Mouse (Mus musculus): ENCODE data around the gene Tprkb. TPM values are rescaled to one million over a fixed set of nuclear protein-coding genes. Genes with fewer than 3 reads are reported as not detected.
"Not testable (repeated sequence)": the region's sequence is repeated elsewhere in the genome, so short reads cannot be mapped to it uniquely, and the experiment has no call there.

Tprkb gene
- 37.6 TPM for polyA plus RNA-seq (2021)

DNA sequence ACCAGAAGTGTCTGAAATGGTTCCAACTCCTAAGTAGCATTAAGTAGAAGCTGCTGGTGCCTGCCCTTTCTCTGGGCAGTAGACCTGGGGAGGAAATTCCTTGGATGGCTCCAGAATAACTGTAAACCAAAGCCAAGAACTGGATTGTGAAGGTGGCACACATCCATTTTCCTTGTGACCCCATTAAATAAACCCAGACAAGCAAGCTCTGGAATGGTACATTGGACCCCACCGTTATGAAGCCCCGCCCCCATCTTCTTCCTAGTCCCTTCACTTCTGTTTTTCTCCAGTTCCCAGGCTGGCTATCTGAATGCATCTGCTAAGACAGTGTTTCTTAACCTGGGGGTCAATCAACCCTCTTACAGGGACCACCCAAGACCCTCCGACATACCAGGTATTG lies at the start of gene Tprkb:
Gene Tprkb (plus strand): TSS at position 279 of the 400 bp plus-strand sequence.
- no peak for DNase-seq (ENCODE audit: low read depth, low spot score)
- TF ChIP-seq CTCF (IDR thresholded peaks at IDR 0.05) = no peak
- ChIA-PET POLR2A (no interaction called here), CTCF (no interaction called here)
- in situ Hi-C loops (cut with MboI; ENCODE audit: low pct_unique_long_range_greater_than_20kb) = no loop called here
- H3K27me3 ChIP-seq = no peaks in the 10 kb centered on the region
- no peak for ATAC-seq

DNA sequence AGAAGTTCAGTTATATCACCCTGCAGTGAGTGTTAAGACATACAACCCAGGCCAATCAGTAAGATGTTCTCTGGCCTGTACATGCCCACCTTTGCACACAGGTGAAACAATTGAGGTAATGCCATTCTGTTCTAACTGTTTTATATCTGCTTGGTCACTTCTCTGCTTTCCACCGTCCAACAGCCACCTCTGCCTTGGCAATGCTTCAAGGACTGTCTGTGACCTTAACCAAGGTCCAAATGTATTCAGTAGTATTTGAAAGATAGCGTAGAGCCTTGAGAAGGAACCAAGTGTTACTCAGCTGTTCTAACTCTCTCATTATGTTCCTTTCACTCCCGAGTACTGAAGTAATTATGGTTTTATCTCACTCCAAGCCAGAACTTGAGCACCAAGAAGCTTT lies 49.1 kb upstream of the Tprkb start:
- no peak for DNase-seq (ENCODE audit: low read depth, low spot score)
- POLR2A ChIA-PET = no interaction called here
- CTCF ChIA-PET = no interaction called here
- peaks cover 13% of the 10 kb centered on the region for H3K27me3 ChIP-seq
- ATAC-seq = no peak
- in situ Hi-C loops (cut with MboI; ENCODE audit: low pct_unique_long_range_greater_than_20kb) = no loop called here
- no peak for TF ChIP-seq CTCF (IDR thresholded peaks at IDR 0.05)

GRCm38 (mm10) chr6:85863136-85863535 lies 48.5 kb upstream of the Tprkb start:
- ChIA-PET POLR2A (no interaction called here), CTCF (no interaction called here)
- in situ Hi-C loops (cut with MboI; ENCODE audit: low pct_unique_long_range_greater_than_20kb) = no loop called here
- ATAC-seq (no peak), DNase-seq (ENCODE audit: low read depth, low spot score) (no peak)
- H3K27me3 ChIP-seq = peaks cover 18% of the 10 kb centered on the region
- no peak for TF ChIP-seq CTCF (IDR thresholded peaks at IDR 0.05)

DNA sequence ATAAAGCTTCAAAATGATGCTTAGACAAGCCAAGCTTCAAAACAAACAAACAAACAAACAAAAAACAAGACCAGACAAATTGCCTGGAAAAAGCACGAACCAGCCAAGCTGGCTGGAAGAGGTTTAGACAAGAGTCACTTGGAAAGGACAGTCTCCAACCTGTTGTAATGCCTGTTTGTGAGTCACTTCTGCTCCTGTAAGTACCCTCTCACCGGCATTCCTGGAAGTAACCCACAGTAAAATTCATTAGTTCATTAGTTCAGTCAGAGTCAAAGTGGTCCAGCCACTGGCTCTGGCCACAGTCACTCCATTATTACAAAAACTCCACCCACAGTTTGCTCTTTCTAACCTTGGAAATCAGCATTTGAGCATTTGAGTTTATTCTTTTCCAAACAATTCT lies 47.8 kb upstream of the Tprkb start:
- no peak for DNase-seq (ENCODE audit: low read depth, low spot score)
- no peak for TF ChIP-seq CTCF (IDR thresholded peaks at IDR 0.05)
- ChIA-PET POLR2A (no interaction called here), CTCF (no interaction called here)
- H3K27me3 ChIP-seq = peaks cover 19% of the 10 kb centered on the region
- in situ Hi-C loops (cut with MboI; ENCODE audit: low pct_unique_long_range_greater_than_20kb) = no loop called here
- ATAC-seq = no peak

GRCm38 (mm10) chr6:85864900-85865639 lies 46.6 kb upstream of the Tprkb start:
- POLR2A ChIA-PET; in situ Hi-C loops (cut with MboI; ENCODE audit: low pct_unique_long_range_greater_than_20kb); ATAC-seq; DNase-seq (ENCODE audit: low read depth, low spot score); CTCF ChIA-PET: not testable (repeated sequence)
- H3K27me3 ChIP-seq = peaks cover 19% of the 10 kb centered on the region

- DNase-seq (ENCODE audit: low read depth, low spot score); ATAC-seq; in situ Hi-C loops (cut with MboI; ENCODE audit: low pct_unique_long_range_greater_than_20kb); CTCF ChIA-PET; POLR2A ChIA-PET: not testable (repeated sequence)
- peaks cover 19% of the 10 kb centered on the region for H3K27me3 ChIP-seq
Measured at GRCm38 (mm10) chr6:85866166-85866565, 45.5 kb upstream of the Tprkb start.

DNA sequence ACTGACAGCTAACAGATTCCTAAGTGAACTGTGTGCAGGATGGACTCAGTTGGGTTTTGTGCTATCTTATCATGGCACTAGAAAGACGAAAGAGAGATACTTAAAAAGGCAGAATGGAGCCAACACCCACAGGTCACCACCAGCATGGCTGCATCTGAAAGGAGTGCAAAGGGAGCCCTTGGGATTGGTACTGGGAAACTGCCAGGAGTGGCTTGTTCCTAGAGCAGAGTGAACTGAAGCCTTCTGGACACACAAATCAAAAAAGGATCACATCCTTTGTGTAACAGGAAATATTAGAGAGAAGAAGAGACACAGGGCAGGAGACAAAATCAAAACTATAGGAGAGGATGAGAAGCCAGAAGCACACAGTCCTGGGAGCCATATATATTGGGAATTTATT lies 44.7 kb upstream of the Tprkb start:
- ATAC-seq; CTCF ChIA-PET; DNase-seq (ENCODE audit: low read depth, low spot score); in situ Hi-C loops (cut with MboI; ENCODE audit: low pct_unique_long_range_greater_than_20kb); POLR2A ChIA-PET: not testable (repeated sequence)
- peaks cover 19% of the 10 kb centered on the region for H3K27me3 ChIP-seq

DNA sequence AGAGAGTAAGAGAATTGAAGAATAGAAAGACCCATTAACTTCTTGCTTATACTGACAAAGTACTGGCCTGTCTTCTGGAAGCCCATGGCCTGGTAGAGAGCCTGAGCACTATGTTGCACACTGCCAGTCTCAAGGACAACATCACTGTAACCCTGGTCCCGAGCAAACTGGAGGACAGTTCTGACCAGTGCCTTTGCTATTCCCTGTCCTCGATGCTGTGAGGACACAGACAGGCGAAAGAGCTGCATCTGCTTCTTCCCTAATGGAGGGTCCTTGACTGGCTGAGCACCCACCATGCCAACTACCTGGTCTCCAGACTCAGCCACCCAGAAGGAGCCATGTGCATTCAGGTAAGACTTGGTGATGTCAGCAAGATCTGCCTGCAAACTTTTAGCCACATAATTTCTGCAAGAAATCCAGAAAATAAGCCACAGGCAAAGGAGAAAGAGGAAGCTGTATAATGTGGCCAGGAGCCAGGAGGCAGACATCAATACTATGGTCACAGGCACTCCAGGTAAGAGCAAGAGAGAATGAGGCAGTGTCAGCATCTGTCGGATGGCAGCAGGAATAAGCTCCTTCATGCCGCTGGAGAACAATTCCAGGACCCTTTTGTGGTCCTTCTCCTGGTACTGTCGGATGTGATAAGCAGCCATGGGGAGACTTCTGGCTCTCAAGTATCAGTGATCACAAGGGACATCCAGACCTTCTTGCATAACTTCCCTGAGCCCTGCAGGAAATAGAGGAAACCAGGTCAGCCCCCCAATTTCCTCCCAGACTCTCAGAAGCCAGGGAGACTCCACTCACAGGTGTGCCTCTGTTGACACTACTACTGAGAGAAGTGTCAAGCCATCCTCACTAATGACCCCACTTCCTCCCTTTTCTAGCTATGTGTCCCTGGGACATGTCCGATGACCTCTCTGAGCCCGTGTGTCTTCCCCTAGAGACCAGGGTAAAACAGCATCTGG lies 43.7 kb upstream of the Tprkb start:
- H3K27me3 ChIP-seq = peaks cover 15% of the 10 kb centered on the region
- ChIA-PET POLR2A (no interaction called here), CTCF (no interaction called here)
- TF ChIP-seq CTCF (IDR thresholded peaks at IDR 0.05) = no peak
- in situ Hi-C loops (cut with MboI; ENCODE audit: low pct_unique_long_range_greater_than_20kb) = no loop called here
- ATAC-seq (no peak), DNase-seq (ENCODE audit: low read depth, low spot score) (no peak)

DNA sequence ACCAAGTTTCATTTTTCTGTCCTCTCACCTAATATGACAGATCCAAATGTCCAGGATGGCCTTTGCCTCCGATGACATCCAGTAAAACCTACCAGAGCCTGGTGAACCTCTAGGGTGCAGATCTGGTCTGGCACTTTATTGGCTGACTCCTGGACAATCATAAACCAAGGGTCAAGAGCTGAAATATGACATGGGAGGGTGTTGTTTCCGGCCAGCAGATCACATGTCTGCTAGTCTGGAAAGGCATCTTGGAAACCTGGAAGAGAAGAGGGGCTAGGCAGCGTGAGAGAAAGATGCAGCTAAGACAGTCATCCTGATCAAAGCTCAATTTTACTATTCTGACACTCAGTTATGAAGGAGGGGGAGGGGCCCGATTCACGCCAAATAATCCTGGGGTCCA lies 42.7 kb upstream of the Tprkb start, which contains the start of gene Nat8f2:
Gene Nat8f2 (minus strand): TSS at position 153 of the 400 bp plus-strand sequence.
- DNase-seq (ENCODE audit: low read depth, low spot score); POLR2A ChIA-PET; ATAC-seq; CTCF ChIA-PET; in situ Hi-C loops (cut with MboI; ENCODE audit: low pct_unique_long_range_greater_than_20kb): not testable (repeated sequence)
- H3K27me3 ChIP-seq = peaks cover 15% of the 10 kb centered on the region

GRCm38 (mm10) chr6:85883246-85883645 lies 28.4 kb upstream of the Tprkb start:
- POLR2A ChIA-PET; CTCF ChIA-PET; in situ Hi-C loops (cut with MboI; ENCODE audit: low pct_unique_long_range_greater_than_20kb): not testable (repeated sequence)

GRCm38 (mm10) chr6:85884311-85884710 lies 27.4 kb upstream of the Tprkb start:
- ChIA-PET POLR2A (no interaction called here), CTCF (no interaction called here)
- no peak for DNase-seq (ENCODE audit: low read depth, low spot score)
- no peak for TF ChIP-seq CTCF (IDR thresholded peaks at IDR 0.05)
- no peak for ATAC-seq
- in situ Hi-C loops (cut with MboI; ENCODE audit: low pct_unique_long_range_greater_than_20kb) = no loop called here
- peaks cover 32% of the 10 kb centered on the region for H3K27me3 ChIP-seq

More at GRCm38 (mm10) chr6:85883246-85883645, 28.4 kb upstream of the Tprkb start:
- DNase-seq (ENCODE audit: low read depth, low spot score); ATAC-seq: not testable (repeated sequence)
- peaks cover 28% of the 10 kb centered on the region for H3K27me3 ChIP-seq
